Mouse (Mus musculus): ENCODE data around the gene Slc9a3r1.

DNA sequence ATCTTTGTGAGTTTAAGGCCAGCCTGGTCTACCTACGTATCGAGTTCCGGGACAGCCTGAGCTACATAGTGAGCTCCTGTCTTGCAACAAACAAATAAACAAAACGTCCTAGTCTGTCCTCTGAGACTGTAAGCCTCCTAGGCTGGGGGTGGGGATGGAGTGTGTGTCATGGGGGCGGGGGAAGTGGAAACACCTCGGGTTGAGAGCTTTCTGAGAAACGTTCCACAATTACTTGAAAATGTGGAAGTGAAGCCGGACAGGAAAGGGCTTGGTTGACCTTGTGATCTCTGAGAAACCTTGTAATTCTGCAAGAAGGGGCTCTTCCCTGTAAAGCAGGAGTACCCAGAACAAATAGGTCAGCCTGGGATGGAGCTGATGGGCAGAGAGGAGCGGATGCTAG is 43.7 kb upstream of the Slc9a3r1 start:
- TF ChIP-seq ZNF384 (IDR thresholded peaks at IDR 0.05; ENCODE audit: low read depth, low read length) (no peak), CHD2 (IDR thresholded peaks at IDR 0.05; ENCODE audit: low read depth, low read length) (no peak), ZC3H11A (IDR thresholded peaks at IDR 0.05; ENCODE audit: borderline replicate concordance, low read depth, low read length) (no peak)
